Mouse (Mus musculus) limb, embryonic 13.5 days (tissue): ENCODE measurements around the gene Ropn1l. TPM values are rescaled to one million over a fixed set of nuclear protein-coding genes. Genes with fewer than 3 reads are reported as not detected.

Source experiments
- ATAC-seq: fragments of 200-750 bp; cut with Nextera tagmentation; 2 replicates; pipeline ENCODE4 v1.8.0; 2017; ENCODE audit warnings: low read depth, moderate number of reproducible peaks, moderate TSS enrichment; ENCODE audit not compliant: low FRiP score
- H3K27ac ChIP-seq: fragments of 300-500 bp; sonication (generic); 2 replicates; pipeline ENCODE4 v1.5.1; 2015; ENCODE audit warnings: inconsistent platforms, mild to moderate bottlenecking, moderate library complexity
- H3K27me3 ChIP-seq: fragments of 300-500 bp; sonication (generic); 2 replicates; pipeline ENCODE4 v1.6.1; 2015; ENCODE audit warnings: mild to moderate bottlenecking, inconsistent platforms
- H3K36me3 ChIP-seq: fragments of 300-500 bp; sonication (generic); 2 replicates; pipeline ENCODE4 v1.6.1; 2015; ENCODE audit warnings: inconsistent platforms, mild to moderate bottlenecking, moderate library complexity
- H3K4me1 ChIP-seq: fragments of 300-500 bp; sonication (generic); 2 replicates; pipeline ENCODE4 v1.6.1; 2015; ENCODE audit warnings: inconsistent platforms
- H3K4me2 ChIP-seq: fragments of 300-500 bp; sonication (generic); replicated peaks from 2 replicates; pipeline ENCODE4 v1.6.1; 2015; ENCODE audit warnings: inconsistent platforms, mild to moderate bottlenecking, moderate library complexity
- H3K4me3 ChIP-seq: fragments of 300-500 bp; sonication (generic); 2 replicates; pipeline ENCODE4 v1.5.1; 2015; ENCODE audit warnings: moderate library complexity, mild to moderate bottlenecking, inconsistent platforms
- H3K9ac ChIP-seq: fragments of 300-500 bp; sonication (generic); 2 replicates; pipeline ENCODE4 v1.6.1; 2015; ENCODE audit warnings: mild to moderate bottlenecking, inconsistent platforms
- H3K9me3 ChIP-seq: fragments of 300-500 bp; sonication (generic); 2 replicates; pipeline ENCODE4 v1.6.1; 2016; ENCODE audit warnings: inconsistent platforms
- WGBS: fragments of 180-500 bp; shearing (Covaris S2); methylation state at CpG from one replicate; pipeline ENCODE4 v1.1.7; 2015; 5-methylcytosine and 5-hydroxymethylcytosine counted together
- polyA plus RNA-seq: library from polyadenylated mRNA; unstranded; fragments of >200 nt; fragmentation: Nextera tagmentation; extraction: Ambion mirVana; gene quantifications from 2 replicates; pipeline ENCODE4 v1.2.1, GENCODE M21; 2015

Gene Ropn1l
- polyA plus RNA-seq, 1 experiment from 2014 or later, result 1.7 TPM

DNA sequence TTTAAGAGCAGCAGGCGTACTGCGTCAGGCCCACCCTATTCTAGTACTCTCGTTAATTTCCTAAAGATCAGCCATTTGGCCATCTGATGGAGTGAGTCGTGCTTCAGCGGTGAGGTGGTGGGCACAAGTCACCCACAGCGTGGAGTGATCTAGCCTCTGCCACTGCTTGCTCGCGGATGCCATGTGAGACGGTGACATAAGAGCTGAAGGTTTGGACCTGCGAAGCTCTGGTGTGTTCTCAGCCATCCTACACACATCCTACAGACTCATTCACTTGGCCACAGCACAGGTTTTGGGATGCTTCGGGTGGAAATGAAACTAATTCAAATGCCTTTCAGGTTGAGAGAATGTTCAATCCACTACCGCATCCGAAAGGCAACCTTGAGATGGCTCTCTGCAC is 54.8 kb downstream of the Ropn1l start:
- 94% methylated on average over 13 of the region's 13 CpGs for WGBS
- H3K9ac ChIP-seq, result no peak overlapping the region
- no peak overlapping the region for H3K27ac ChIP-seq
- ATAC-seq, result no peak
- H3K4me1 ChIP-seq, result no peaks in the 10 kb centered on the region
- H3K4me3 ChIP-seq, result no peak overlapping the region
- H3K36me3 ChIP-seq, result no peaks in the 10 kb centered on the region
- no peak overlapping the region for H3K4me2 ChIP-seq
- no peaks in the 10 kb centered on the region for H3K27me3 ChIP-seq
- no peaks in the 10 kb centered on the region for H3K9me3 ChIP-seq

DNA sequence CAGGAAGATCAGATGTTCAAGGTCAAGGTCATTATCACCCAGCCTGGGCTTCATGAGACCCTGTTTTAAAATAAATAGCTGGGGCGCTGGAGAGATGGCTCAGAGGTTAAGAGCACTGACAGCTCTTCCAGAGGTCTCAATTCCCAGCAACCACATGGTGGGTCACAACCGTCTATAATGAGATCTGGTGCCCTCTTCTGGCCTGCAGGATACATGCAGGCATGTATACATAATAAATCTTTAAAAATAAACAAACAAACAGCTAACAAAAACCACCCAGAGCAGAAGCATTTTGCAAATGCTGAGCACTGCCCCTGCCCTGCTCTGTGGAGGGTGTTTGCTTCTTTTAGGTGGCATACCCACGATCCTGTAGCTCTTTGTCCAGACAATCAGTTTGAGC is 56.2 kb downstream of the Ropn1l start:
- Histone ChIP-seq H3K4me1 (no peaks in the 10 kb centered on the region), H3K27me3 (no peaks in the 10 kb centered on the region), H3K4me2 (no peak overlapping the region), H3K9me3 (no peaks in the 10 kb centered on the region), H3K4me3 (no peak overlapping the region), H3K9ac (no peak overlapping the region), H3K36me3 (no peaks in the 10 kb centered on the region), H3K27ac (no peak overlapping the region)
- 80% methylated on average over 3 of the region's 3 CpGs for WGBS
- no peak for ATAC-seq

DNA sequence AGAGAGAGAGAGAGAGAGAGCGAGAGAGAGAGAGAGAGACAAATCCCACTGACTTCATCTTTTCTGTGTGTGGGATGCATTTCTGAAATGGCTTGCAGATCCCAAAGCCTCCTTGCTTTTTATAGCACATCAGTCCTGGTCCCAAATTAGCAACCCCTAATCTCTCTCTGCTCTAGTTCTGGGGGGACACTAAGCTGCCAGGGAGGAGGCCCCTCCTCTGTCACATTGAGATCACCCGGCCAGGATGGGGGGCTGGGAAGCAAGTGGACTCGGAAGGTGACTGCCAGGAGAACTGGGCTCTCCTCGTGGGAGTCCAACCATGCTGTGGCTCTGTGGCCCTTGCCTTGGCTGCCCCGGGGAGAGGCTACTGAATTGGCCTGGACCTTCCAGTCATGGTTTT is 56.8 kb downstream of the Ropn1l start:
- H3K9ac ChIP-seq, result no peak overlapping the region
- no peak for ATAC-seq
- no peaks in the 10 kb centered on the region for H3K9me3 ChIP-seq
- H3K27ac ChIP-seq, result no peak overlapping the region
- no peaks in the 10 kb centered on the region for H3K36me3 ChIP-seq
- WGBS, result 67% methylated on average over 5 of the region's 5 CpGs
- H3K4me1 ChIP-seq, result no peaks in the 10 kb centered on the region
- H3K4me2 ChIP-seq, result no peak overlapping the region
- no peaks in the 10 kb centered on the region for H3K27me3 ChIP-seq
- no peak overlapping the region for H3K4me3 ChIP-seq

GRCm38 (mm10) chr15:31395986-31396385 is 57.6 kb downstream of the Ropn1l start:
- Histone ChIP-seq H3K4me1 (no peaks in the 10 kb centered on the region), H3K4me3 (no peak overlapping the region), H3K36me3 (no peaks in the 10 kb centered on the region), H3K27me3 (no peaks in the 10 kb centered on the region), H3K9me3 (no peaks in the 10 kb centered on the region), H3K9ac (no peak overlapping the region), H3K27ac (no peak overlapping the region), H3K4me2 (no peak overlapping the region)
- 87% methylated on average over 4 of the region's 4 CpGs for WGBS
- ATAC-seq, result no peak

DNA sequence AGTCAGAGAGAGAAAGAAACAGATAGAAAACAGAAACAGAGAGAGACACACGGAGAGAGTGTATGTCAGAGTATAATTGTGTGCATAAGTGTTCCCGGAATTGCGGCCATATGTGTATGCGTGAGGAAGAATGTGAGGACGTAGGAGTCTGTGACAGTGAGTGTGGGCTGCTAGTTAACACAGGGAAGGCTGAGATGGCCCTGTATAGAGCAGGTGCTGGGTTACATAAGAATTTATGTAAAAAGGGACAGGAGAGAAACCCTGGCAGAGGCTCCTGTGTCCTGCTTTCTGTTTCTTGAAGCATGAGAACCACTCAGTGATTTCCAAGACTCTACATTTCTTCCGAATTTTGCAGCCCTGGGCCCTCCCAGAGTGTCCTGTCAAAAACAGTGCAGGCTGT is 60.1 kb downstream of the Ropn1l start:
- Histone ChIP-seq H3K4me3 (no peak overlapping the region), H3K9me3 (no peaks in the 10 kb centered on the region), H3K9ac (no peak overlapping the region), H3K27ac (no peak overlapping the region), H3K4me1 (no peaks in the 10 kb centered on the region), H3K4me2 (no peak overlapping the region), H3K27me3 (no peaks in the 10 kb centered on the region), H3K36me3 (no peaks in the 10 kb centered on the region)
- no peak for ATAC-seq
- WGBS, result 86% methylated on average over 6 of the region's 6 CpGs

GRCm38 (mm10) chr15:31392705-31393104 is 60.8 kb downstream of the Ropn1l start:
- Histone ChIP-seq H3K9ac (no peak overlapping the region), H3K9me3 (no peaks in the 10 kb centered on the region), H3K27me3 (no peaks in the 10 kb centered on the region), H3K36me3 (no peaks in the 10 kb centered on the region), H3K4me1 (no peaks in the 10 kb centered on the region), H3K4me2 (no peak overlapping the region), H3K4me3 (no peak overlapping the region), H3K27ac (no peak overlapping the region)
- whole genome bisulfite sequencing, result 71% methylated on average over 7 of the region's 7 CpGs
- ATAC-seq, result no peak

DNA sequence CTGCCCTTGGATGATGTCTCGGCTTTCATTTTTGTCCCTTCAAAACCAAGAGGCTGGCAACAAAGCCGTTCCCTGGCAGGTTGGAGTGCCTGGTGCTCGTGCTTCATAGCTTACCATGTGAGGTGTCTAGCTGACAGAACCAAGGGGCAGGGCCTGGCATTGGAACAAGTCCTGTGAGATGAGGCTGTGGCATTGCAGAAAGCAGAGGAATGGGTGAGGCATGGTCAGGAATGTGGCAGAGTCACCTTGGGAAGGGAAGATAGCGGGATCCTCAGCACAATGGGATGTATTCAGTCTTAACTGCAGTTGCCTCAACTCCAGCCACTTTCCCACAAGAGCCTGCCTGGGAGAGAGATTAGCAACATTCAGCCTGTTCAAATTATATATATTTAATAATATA is 61.4 kb downstream of the Ropn1l start:
- ATAC-seq, result no peak
- Histone ChIP-seq H3K4me3 (no peak overlapping the region), H3K9ac (no peak overlapping the region), H3K27me3 (no peaks in the 10 kb centered on the region), H3K4me2 (no peak overlapping the region), H3K9me3 (peaks cover 4% of the 10 kb centered on the region; the same call in 1 of the 2 replicates), H3K4me1 (no peaks in the 10 kb centered on the region), H3K36me3 (no peaks in the 10 kb centered on the region), H3K27ac (no peak overlapping the region)
- 88% methylated on average over 4 of the region's 4 CpGs for whole genome bisulfite sequencing

Other genes starting within 250 kb of the Ropn1l start
- gene Dap, start 229.4 kb downstream of the Ropn1l start, polyA plus RNA-seq, result 85.8 and 91.9 TPM in 2 replicates
- gene Ankrd33b, start 86.0 kb downstream of the Ropn1l start, polyA plus RNA-seq, result 0.43 and 0.50 TPM in 2 replicates
- 28.7 and 32.0 TPM in 2 replicates for gene March6, start 77.3 kb upstream of the Ropn1l start, polyA plus RNA-seq
- gene Cmbl, start 111.7 kb upstream of the Ropn1l start, polyA plus RNA-seq, result 1.8 and 2.2 TPM in 2 replicates
- 545 and 552 TPM in 2 replicates for gene Cct5, start 148.1 kb upstream of the Ropn1l start, polyA plus RNA-seq
- gene Fam173b, start 148.1 kb upstream of the Ropn1l start, polyA plus RNA-seq, result 11.4 and 11.9 TPM in 2 replicates